Mouse (Mus musculus) megakaryocyte, embryonic 14.5 days (primary cell): ENCODE results near the gene Traf6.

Experiments
- FLI1 ChIP-seq: IDR thresholded peaks from 2 replicates; pipeline ENCODE4 v1.6.1; 2012; ENCODE audit warnings: low read length, inconsistent platforms, mixed read lengths
- GATA1 ChIP-seq: IDR thresholded peaks from 3 replicates; pipeline ENCODE4 v1.6.1; 2012; ENCODE audit warnings: mixed read lengths, low read length, inconsistent platforms, borderline replicate concordance

- TF ChIP-seq GATA1 (no peak), FLI1 (no peak)
Measured at GRCm38 (mm10) chr2:101721835-101722234, 43.6 kb downstream of the Traf6 start.
